Comparison of ENCODE assay signal across 27 mouse cellular contexts in the genomic region with DNA sequence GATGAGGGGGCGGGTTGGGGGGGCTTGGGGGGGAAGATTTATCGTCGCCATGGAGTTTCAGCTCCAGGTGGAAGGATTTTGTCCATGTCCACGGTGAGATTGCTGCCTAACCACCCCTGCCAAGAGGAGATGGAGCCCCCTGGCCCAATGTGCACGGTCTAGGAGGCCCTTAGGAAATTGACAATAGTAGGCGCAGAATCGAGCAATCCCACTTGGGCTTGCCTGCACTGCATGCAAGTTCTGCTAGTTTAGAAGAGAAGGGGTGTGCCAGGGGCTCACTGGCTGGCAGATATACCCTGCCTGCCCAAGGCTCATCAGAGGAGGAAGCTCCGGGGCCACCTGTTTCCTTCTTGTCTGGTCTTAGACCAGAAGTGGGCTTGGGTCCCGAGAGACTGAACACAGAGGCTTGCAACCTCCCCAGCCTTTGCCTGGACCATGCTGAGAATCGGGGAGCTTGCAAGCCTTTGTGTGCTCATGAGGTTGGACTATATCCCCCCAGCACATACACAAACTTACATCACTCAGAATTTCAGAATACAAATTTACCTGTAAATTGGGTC. TPM values are rescaled to one million over a fixed set of nuclear protein-coding genes. Genes with fewer than 3 reads are reported as not detected.
DNase-seq lines count a peak whose midpoint lies in the region; ATAC-seq lines count a peak whose summit lies in the region.
"Had no signal": no experiment of that assay in that cellular context is flagged by ENCODE, and none has a peak within 500 bp of the region (broad histone marks: within the 10 kb centered on the region; RNA-seq: fewer than 3 reads in every experiment).

No protein-coding gene starts in this region.

- H3K36me3 ChIP-seq in forebrain, embryonic 11.5 days (ENCODE audit: control insufficient read depth, insufficient read depth, low read length), result no peaks in the 10 kb centered on the region
- H3K36me3 ChIP-seq in forebrain, embryonic 12.5 days (replicated peaks), result no peaks in the 10 kb centered on the region
- no peaks in the 10 kb centered on the region for H3K36me3 ChIP-seq in hindbrain, embryonic 14.5 days (replicated peaks; ENCODE audit: control insufficient read depth, insufficient read depth)
- H3K36me3 ChIP-seq in hindbrain, embryonic 12.5 days, result no peaks in the 10 kb centered on the region
- no peaks in the 10 kb centered on the region for H3K36me3 ChIP-seq in neural tube, embryonic 12.5 days
- H3K36me3 ChIP-seq: heart, embryonic 13.5 days; liver, embryonic 12.5 days; midbrain, embryonic 12.5 days had no signal

- DNase-seq in forebrain, embryonic 11.5 days (ENCODE audit: low spot score), result peak; percentile 50
- DNase-seq in hindbrain, embryonic 14.5 days (ENCODE audit: low spot score), result no peak
- DNase-seq in neural tube, embryonic 10.5 days (ENCODE audit: extremely low spot score, low spot score), result no peak
- DNase-seq in thymus, postnatal 0 days (ENCODE audit: low spot score), result no peak
- DNase-seq: adrenal gland, postnatal 36 days; cerebellum, adult 9-10 months; gastrocnemius, postnatal 14 days; heart, postnatal 14 days; kidney, adult 2 months; kidney, postnatal 10 days; left cerebral cortex, postnatal 4 days; lung, adult 18-20 months; lung, postnatal 10 days; thymus, adult 18-20 months; thymus, postnatal 4 days had no signal

- H3K4me2 ChIP-seq in forebrain, embryonic 11.5 days (ENCODE audit: low read depth, low read length, severe bottlenecking), result no peak overlapping the region
- no peak overlapping the region for H3K4me2 ChIP-seq in forebrain, embryonic 12.5 days
- H3K4me2 ChIP-seq in hindbrain, embryonic 14.5 days (replicated peaks), result peak overlapping the region; percentile 28; the same call in 1 of the 2 replicates
- no peak overlapping the region for H3K4me2 ChIP-seq in hindbrain, embryonic 12.5 days (replicated peaks)
- peak overlapping the region; percentile 43 for H3K4me2 ChIP-seq in neural tube, embryonic 12.5 days (replicated peaks)
- H3K4me2 ChIP-seq: liver, embryonic 12.5 days had no signal

- WGBS in forebrain, embryonic 11.5 days, result 71% methylated on average over 10 of the region's 10 CpGs
- 65% methylated on average over 10 of the region's 10 CpGs for WGBS in forebrain, embryonic 12.5 days
- 52% methylated on average over 10 of the region's 10 CpGs for WGBS in hindbrain, embryonic 14.5 days
- WGBS in hindbrain, embryonic 12.5 days, result 62% methylated on average over 10 of the region's 10 CpGs
- WGBS in neural tube, embryonic 12.5 days, result 62% methylated on average over 10 of the region's 10 CpGs

- H3K4me3 ChIP-seq in forebrain, embryonic 11.5 days (ENCODE audit: low read depth, low read length), result no peak overlapping the region
- H3K4me3 ChIP-seq in forebrain, embryonic 12.5 days (replicated peaks), result no peak overlapping the region
- no peak overlapping the region for H3K4me3 ChIP-seq in hindbrain, embryonic 14.5 days (replicated peaks; ENCODE audit: low read length)
- no peak overlapping the region for H3K4me3 ChIP-seq in hindbrain, embryonic 12.5 days
- H3K4me3 ChIP-seq in neural tube, embryonic 12.5 days, result no peak overlapping the region
- H3K4me3 ChIP-seq: heart, adult 2 months; heart, embryonic 13.5 days; left cerebral cortex, adult 2 months; liver, embryonic 12.5 days; midbrain, embryonic 12.5 days; myocyte had no signal

- no peaks in the 10 kb centered on the region for H3K4me1 ChIP-seq in forebrain, embryonic 11.5 days (replicated peaks; ENCODE audit: control insufficient read depth, insufficient read depth, low read length)
- H3K4me1 ChIP-seq in forebrain, embryonic 12.5 days, result peaks cover 14% of the 10 kb centered on the region
- H3K4me1 ChIP-seq in hindbrain, embryonic 14.5 days (replicated peaks; ENCODE audit: control insufficient read depth, insufficient read depth, low read length), result no peaks in the 10 kb centered on the region; the same call in 1 of the 2 replicates
- peaks cover 11% of the 10 kb centered on the region; the same call in 1 of the 2 replicates for H3K4me1 ChIP-seq in hindbrain, embryonic 12.5 days
- H3K4me1 ChIP-seq in neural tube, embryonic 12.5 days, result peaks cover 18% of the 10 kb centered on the region; the same call in 1 of the 2 replicates
- H3K4me1 ChIP-seq: heart, embryonic 13.5 days; liver, embryonic 12.5 days had no signal

- ATAC-seq in forebrain, embryonic 11.5 days (replicated peaks; ENCODE audit: low FRiP score), result no peak
- ATAC-seq in forebrain, embryonic 12.5 days (ENCODE audit: low FRiP score), result no peak
- no peak for ATAC-seq in hindbrain, embryonic 14.5 days (ENCODE audit: low FRiP score)
- no peak for ATAC-seq in hindbrain, embryonic 12.5 days (ENCODE audit: low FRiP score)
- peak; percentile 61; the same call in 1 of the 2 replicates for ATAC-seq in neural tube, embryonic 12.5 days (ENCODE audit: low FRiP score, low read depth)
- ATAC-seq: inflammation-experienced regulatory T-cells, adult 6 months; liver, embryonic 12.5 days had no signal

- no peak overlapping the region for H3K27ac ChIP-seq in forebrain, embryonic 11.5 days (ENCODE audit: low read depth, low read length)
- H3K27ac ChIP-seq in forebrain, embryonic 12.5 days, result no peak overlapping the region
- no peak overlapping the region for H3K27ac ChIP-seq in hindbrain, embryonic 14.5 days
- H3K27ac ChIP-seq in hindbrain, embryonic 12.5 days, result no peak overlapping the region; the same call in 1 of the 2 replicates
- no peak overlapping the region for H3K27ac ChIP-seq in neural tube, embryonic 12.5 days
- H3K27ac ChIP-seq: heart, adult 2 months; heart, embryonic 13.5 days; left cerebral cortex, adult 2 months; liver, embryonic 12.5 days; midbrain, embryonic 12.5 days had no signal

- H3K9ac ChIP-seq in forebrain, embryonic 11.5 days (ENCODE audit: low read length), result no peak overlapping the region
- no peak overlapping the region for H3K9ac ChIP-seq in forebrain, embryonic 12.5 days
- no peak overlapping the region for H3K9ac ChIP-seq in hindbrain, embryonic 14.5 days
- no peak overlapping the region for H3K9ac ChIP-seq in hindbrain, embryonic 12.5 days
- H3K9ac ChIP-seq in neural tube, embryonic 12.5 days, result no peak overlapping the region
- H3K9ac ChIP-seq: heart, embryonic 13.5 days; liver, embryonic 12.5 days; midbrain, embryonic 12.5 days had no signal

- no peaks in the 10 kb centered on the region for H3K9me3 ChIP-seq in forebrain, embryonic 11.5 days (ENCODE audit: control insufficient read depth, low read length)
- no peaks in the 10 kb centered on the region for H3K9me3 ChIP-seq in forebrain, embryonic 12.5 days
- H3K9me3 ChIP-seq in hindbrain, embryonic 14.5 days (ENCODE audit: control insufficient read depth, low read length), result no peaks in the 10 kb centered on the region
- H3K9me3 ChIP-seq in hindbrain, embryonic 12.5 days (replicated peaks), result no peaks in the 10 kb centered on the region
- no peaks in the 10 kb centered on the region for H3K9me3 ChIP-seq in neural tube, embryonic 12.5 days
- H3K9me3 ChIP-seq: heart, embryonic 13.5 days; liver, embryonic 12.5 days; midbrain, embryonic 12.5 days had no signal

- no peaks in the 10 kb centered on the region for H3K27me3 ChIP-seq in forebrain, embryonic 11.5 days (ENCODE audit: control insufficient read depth, insufficient read depth, low read length)
- peaks cover 53% of the 10 kb centered on the region for H3K27me3 ChIP-seq in forebrain, embryonic 12.5 days
- no peaks in the 10 kb centered on the region for H3K27me3 ChIP-seq in hindbrain, embryonic 14.5 days (ENCODE audit: control insufficient read depth, insufficient read depth, low read length)
- peaks cover 25% of the 10 kb centered on the region; the same call in 1 of the 2 replicates for H3K27me3 ChIP-seq in hindbrain, embryonic 12.5 days
- H3K27me3 ChIP-seq in neural tube, embryonic 12.5 days (replicated peaks), result peaks cover 31% of the 10 kb centered on the region

RNA-seq across cellular contexts. Expression of a gene that starts 7.9 kb away (rescaled TPM):
- not detected in 2 replicates for polyA plus RNA-seq in forebrain, embryonic 11.5 days (2014; fragmentation: Nextera tagmentation; extraction: Ambion mirVana)
- not detected in 2 replicates for polyA plus RNA-seq in forebrain, embryonic 12.5 days (2016; fragmentation: Nextera tagmentation; extraction: Ambion mirVana)
- not detected in 2 replicates for polyA plus RNA-seq in hindbrain, embryonic 14.5 days (2014; fragmentation: Nextera tagmentation; extraction: Ambion mirVana)
- not detected in 2 replicates for polyA plus RNA-seq in hindbrain, embryonic 12.5 days (2016; fragmentation: Nextera tagmentation; extraction: Ambion mirVana)
- not detected in 2 replicates for polyA plus RNA-seq in neural tube, embryonic 12.5 days (2016; fragmentation: Nextera tagmentation; extraction: Ambion mirVana)
- not detected in 2 replicates for polyA plus RNA-seq in thymus, postnatal 0 days (2015; fragmentation: Nextera tagmentation; extraction: Ambion mirVana)
- polyA plus RNA-seq: heart, embryonic 13.5 days; inflammation-experienced regulatory T-cells, adult 6 months; liver, embryonic 12.5 days; midbrain, embryonic 12.5 days; myocyte; small intestine, adult 2 months; stomach, embryonic 16.5 days had no signal

RNA-seq across cellular contexts. Expression of a gene that starts 38.8 kb away (rescaled TPM):
- 44.7 and 49.3 TPM in 2 replicates for polyA plus RNA-seq in forebrain, embryonic 11.5 days (2014; fragmentation: Nextera tagmentation; extraction: Ambion mirVana)
- polyA plus RNA-seq in forebrain, embryonic 12.5 days (2016; fragmentation: Nextera tagmentation; extraction: Ambion mirVana), result 40.5 and 49.4 TPM in 2 replicates
- 13.2 and 15.6 TPM in 2 replicates for polyA plus RNA-seq in hindbrain, embryonic 14.5 days (2014; fragmentation: Nextera tagmentation; extraction: Ambion mirVana)
- polyA plus RNA-seq in hindbrain, embryonic 12.5 days (2016; fragmentation: Nextera tagmentation; extraction: Ambion mirVana), result 26.4 and 32.3 TPM in 2 replicates
- 12.9 and 13.4 TPM in 2 replicates for polyA plus RNA-seq in neural tube, embryonic 12.5 days (2016; fragmentation: Nextera tagmentation; extraction: Ambion mirVana)
- 6.6 and 7.6 TPM in 2 replicates for polyA plus RNA-seq in thymus, postnatal 0 days (2015; fragmentation: Nextera tagmentation; extraction: Ambion mirVana)
- polyA plus RNA-seq: myocyte had no signal

Comparison
In these comparisons a context has a peak if more than half of its experiments do, and no peak if none do; other contexts are left out.
1. H3K4me2 ChIP-seq: peak in hindbrain, embryonic 14.5 days (single experiment) and neural tube, embryonic 12.5 days (single experiment); none in forebrain, embryonic 11.5 days (single experiment), forebrain, embryonic 12.5 days (single experiment) and hindbrain, embryonic 12.5 days (single experiment).